Mouse (Mus musculus) MEL (cell line): ENCODE measurements around the gene Rnf144b. TPM values are rescaled to one million over a fixed set of nuclear protein-coding genes. Genes with fewer than 3 reads are reported as not detected.

Experiments used
- DNase-seq: peaks from one replicate; pipeline ENCODE4 v3.0.0; 2011; ENCODE audit warnings: low read depth, low spot score
- H3K27ac ChIP-seq: 2 replicates; pipeline ENCODE4 v1.5.1; 2012; ENCODE audit warnings: low read depth, mild to moderate bottlenecking, control low read depth, low read length, moderate library complexity; ENCODE audit not compliant: control insufficient read depth
- H3K27me3 ChIP-seq, 2 experiments: fragments of 150-350 bp in 1 of 2; sonication (generic) in 1 of 2; 2 replicates each; pipeline ENCODE4 v1.6.1; 2012; ENCODE audit warnings: low read length in 2 of 2, mild to moderate bottlenecking in 2 of 2, improper control_type of control experiment in 1 of 2, moderate library complexity in 1 of 2; ENCODE audit not compliant: insufficient read depth in 2 of 2, control insufficient read depth in 1 of 2
- H3K36me3 ChIP-seq, 2 experiments: 2 replicates each; pipeline ENCODE4 v1.6.1; 2012 to 2014; ENCODE audit warnings: low read length in 2 of 2, improper control_type of control experiment in 1 of 2, inconsistent platforms in 1 of 2, mild to moderate bottlenecking in 1 of 2; ENCODE audit not compliant: insufficient read depth in 2 of 2, control insufficient read depth in 1 of 2
- H3K4me1 ChIP-seq, 2 experiments: fragments of 150-350 bp in 1 of 2; sonication (generic) in 1 of 2; 2 replicates each; pipeline ENCODE4 v1.6.1; 2012; ENCODE audit warnings: low read length in 2 of 2, improper control_type of control experiment in 1 of 2, mild to moderate bottlenecking in 1 of 2; ENCODE audit not compliant: insufficient read depth in 2 of 2, control insufficient read depth in 1 of 2
- H3K4me3 ChIP-seq, 2 experiments: fragments of 150-350 bp in 1 of 2; sonication (generic) in 1 of 2; 2 replicates each; pipeline ENCODE4 v1.5.1; 2012; ENCODE audit warnings: low read depth in 2 of 2, low read length in 2 of 2, mild to moderate bottlenecking in 2 of 2, moderate library complexity in 2 of 2, control low read depth in 1 of 2, improper control_type of control experiment in 1 of 2; ENCODE audit not compliant: control insufficient read depth in 1 of 2, insufficient read depth in 1 of 2
- H3K79me2 ChIP-seq: 2 replicates; pipeline ENCODE4 v1.6.1; 2012; ENCODE audit warnings: mild to moderate bottlenecking, low read length, moderate library complexity; ENCODE audit not compliant: control insufficient read depth, poor library complexity, insufficient read depth
- H3K9ac ChIP-seq: 2 replicates; pipeline ENCODE4 v1.6.1; 2012; ENCODE audit warnings: low read depth, mild to moderate bottlenecking, control low read depth, low read length, moderate library complexity; ENCODE audit not compliant: control insufficient read depth, poor library complexity, severe bottlenecking
- H3K9me3 ChIP-seq: fragments of 150-350 bp; sonication (generic); replicated peaks from 2 replicates; pipeline ENCODE4 v1.6.1; 2012; ENCODE audit warnings: mild to moderate bottlenecking, low read length, improper control_type of control experiment, moderate library complexity; ENCODE audit not compliant: insufficient read depth
- CHD1 ChIP-seq: IDR thresholded peaks from 2 replicates; pipeline ENCODE4 v1.6.1; 2012; ENCODE audit warnings: low read depth, mild to moderate bottlenecking, inconsistent platforms, low read length, improper control_type of control experiment
- GABPA ChIP-seq: IDR thresholded peaks from 2 replicates; pipeline ENCODE4 v1.6.1; 2012; ENCODE audit warnings: low read depth, mild to moderate bottlenecking, inconsistent platforms, low read length, improper control_type of control experiment, moderate library complexity
- KAT2A ChIP-seq: conservative IDR thresholded peaks from 2 replicates; pipeline ENCODE4 v1.6.1; 2012; ENCODE audit warnings: low read depth, low read length, improper control_type of control experiment, inconsistent platforms
- MAX ChIP-seq: IDR thresholded peaks from 2 replicates; pipeline ENCODE4 v1.6.1; 2011; ENCODE audit warnings: low read length, improper control_type of control experiment
- MAZ ChIP-seq: IDR thresholded peaks from 2 replicates; pipeline ENCODE4 v1.6.1; 2012; ENCODE audit warnings: low read depth, mild to moderate bottlenecking, inconsistent platforms, low read length, improper control_type of control experiment
- POLR2A ChIP-seq, 2 experiments: IDR thresholded peaks; 2 replicates each; pipeline ENCODE4 v1.6.1; 2011 to 2012; ENCODE audit warnings: low read length in 2 of 2, mild to moderate bottlenecking in 2 of 2, control low read depth in 1 of 2, improper control_type of control experiment in 1 of 2, low read depth in 1 of 2, moderate library complexity in 1 of 2; ENCODE audit not compliant: control insufficient read depth in 1 of 2, insufficient read depth in 1 of 2, poor library complexity in 1 of 2
- POLR2AphosphoS2 ChIP-seq: IDR thresholded peaks from 2 replicates; pipeline ENCODE4 v1.6.1; 2011; ENCODE audit warnings: low read length, improper control_type of control experiment
- POLR2AphosphoS5 ChIP-seq: IDR thresholded peaks from 2 replicates; pipeline ENCODE4 v1.6.1; 2012; ENCODE audit warnings: low read depth, borderline replicate concordance, mild to moderate bottlenecking, inconsistent platforms, low read length, moderate library complexity, mixed read lengths
- RCOR1 ChIP-seq: IDR thresholded peaks from 2 replicates; pipeline ENCODE4 v1.6.1; 2012; ENCODE audit warnings: low read depth, mild to moderate bottlenecking, inconsistent platforms, low read length, improper control_type of control experiment
- USF2 ChIP-seq, 2 experiments: IDR thresholded peaks; 2 replicates each; pipeline ENCODE4 v1.6.1; 2011 to 2012; ENCODE audit warnings: improper control_type of control experiment in 2 of 2, low read length in 2 of 2, borderline replicate concordance in 1 of 2, inconsistent platforms in 1 of 2, low read depth in 1 of 2, mild to moderate bottlenecking in 1 of 2; ENCODE audit not compliant: insufficient read depth in 1 of 2
- ZC3H11A ChIP-seq: IDR thresholded peaks from 2 replicates; pipeline ENCODE4 v1.6.1; 2012; ENCODE audit warnings: low read depth, mild to moderate bottlenecking, inconsistent platforms, low read length, improper control_type of control experiment
- ZNF384 ChIP-seq: IDR thresholded peaks from 2 replicates; pipeline ENCODE4 v1.6.1; 2012; ENCODE audit warnings: low read depth, mild to moderate bottlenecking, inconsistent platforms, low read length, improper control_type of control experiment
- polyA plus RNA-seq, 2 experiments: library from polyadenylated mRNA; stranded (reverse) in 1 of 2; unstranded in 1 of 2; fragments of >175 nt in 1 of 2; fragments of >200 nt in 1 of 2; gene quantifications; 2 replicates each; pipeline versions ENCODE4 v1.2.1 to v1.2.4; 2012; ENCODE audit warnings: low replicate concordance in 2 of 2, low read depth in 1 of 2; ENCODE audit not compliant: insufficient read length in 2 of 2, insufficient read depth in 1 of 2, missing spikeins in 1 of 2
- total RNA-seq: library from RNA; depleted of rRNA; stranded (reverse); fragments of 300-350 nt; gene quantifications from 2 replicates; pipeline ENCODE4 v1.2.3, GENCODE M21; 2012

Rnf144b gene
- total and polyA plus RNA-seq, 3 experiments, result not detected

- H3K4me3 ChIP-seq, result no peak overlapping the region
- H3K36me3 ChIP-seq, result no peaks in the 10 kb centered on the region
- no peak overlapping the region for H3K27ac ChIP-seq
- H3K79me2 ChIP-seq, result no peaks in the 10 kb centered on the region
- DNase-seq, result no peak
- no peaks in the 10 kb centered on the region for H3K4me1 ChIP-seq
- H3K9ac ChIP-seq, result no peak overlapping the region
- no peaks in the 10 kb centered on the region for H3K27me3 ChIP-seq
- no peaks in the 10 kb centered on the region for H3K9me3 ChIP-seq
- TF ChIP-seq MAZ (no peak), USF2 (IDR thresholded peaks at IDR 0.05; ENCODE audit: borderline replicate concordance in 1 of 2, insufficient read depth in 1 of 2, low read depth in 1 of 2, low read length in 2 of 2) (no peak)
Measured at GRCm38 (mm10) chr13:47228201-47228600, 105.7 kb downstream of the Rnf144b start.

- Histone ChIP-seq H3K27me3 (no peaks in the 10 kb centered on the region), H3K4me3 (no peak overlapping the region), H3K9me3 (no peaks in the 10 kb centered on the region), H3K4me1 (no peaks in the 10 kb centered on the region), H3K27ac (no peak overlapping the region), H3K79me2 (no peaks in the 10 kb centered on the region), H3K9ac (no peak overlapping the region), H3K36me3 (no peaks in the 10 kb centered on the region)
- TF ChIP-seq CHD1 (no peak), POLR2AphosphoS5 (no peak), POLR2A (IDR thresholded peaks at IDR 0.05; ENCODE audit: control insufficient read depth in 1 of 2, insufficient read depth in 1 of 2, low read depth in 1 of 2, low read length in 2 of 2, poor library complexity in 1 of 2) (no peak), ZC3H11A (no peak), KAT2A (no peak)
- DNase-seq, result no peak
Measured at GRCm38 (mm10) chr13:47228626-47229190, 106.3 kb downstream of the Rnf144b start.

- no peaks in the 10 kb centered on the region for H3K27me3 ChIP-seq
- H3K4me1 ChIP-seq, result no peaks in the 10 kb centered on the region
- no peak overlapping the region for H3K27ac ChIP-seq
- no peak for TF ChIP-seq RCOR1
- no peak for TF ChIP-seq GABPA
- no peak for TF ChIP-seq POLR2AphosphoS2
- no peak for TF ChIP-seq ZNF384
- no peak for TF ChIP-seq MAX
- no peak overlapping the region for H3K9ac ChIP-seq
- no peaks in the 10 kb centered on the region for H3K9me3 ChIP-seq
- no peaks in the 10 kb centered on the region for H3K36me3 ChIP-seq
- H3K4me3 ChIP-seq, result no peak overlapping the region
- no peaks in the 10 kb centered on the region for H3K79me2 ChIP-seq
- no peak for DNase-seq
Measured at GRCm38 (mm10) chr13:47232163-47232562, 109.7 kb downstream of the Rnf144b start.
